Mouse (Mus musculus): ENCODE measurements around the gene Slfn2. TPM values are rescaled to one million over a fixed set of nuclear protein-coding genes. Genes with fewer than 3 reads are reported as not detected.
"Not testable (repeated sequence)": the region's sequence is repeated elsewhere in the genome, so short reads cannot be mapped to it uniquely, and the experiment has no call there.

Gene Slfn2
- polyA plus RNA-seq (2015; fragmentation: Nextera tagmentation; extraction: Ambion mirVana) = 0.28 and 0.61 TPM in 2 replicates

DNA sequence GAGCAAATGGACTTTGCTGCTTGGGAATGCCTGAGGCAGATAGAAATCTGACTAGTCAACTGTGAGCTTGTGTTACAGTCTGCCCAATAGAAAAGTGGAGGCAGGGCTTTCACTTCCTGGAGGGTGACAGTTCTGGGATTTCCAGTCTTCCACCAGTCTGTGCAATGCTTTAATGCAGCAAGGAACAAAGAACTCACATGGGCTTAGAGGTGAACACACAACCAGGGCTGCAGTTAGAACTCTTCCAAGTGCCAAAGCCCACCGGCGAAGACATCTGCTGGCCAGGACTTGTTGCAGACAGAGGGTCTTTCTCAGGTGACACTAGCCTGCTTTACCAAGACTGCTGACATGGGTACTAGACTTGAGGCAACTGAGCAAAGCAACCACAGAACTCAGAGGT lies at the start of gene Slfn2:
Slfn2 (plus strand) TSS at position 167 of the 400 bp plus-strand sequence.
- H3K27me3 ChIP-seq = no peaks in the 10 kb centered on the region
- H3K4me2 ChIP-seq = no peak within 1 kb of the TSS
- no peak within 1 kb of the TSS for H3K4me3 ChIP-seq
- no peak within 1 kb of the TSS for H3K27ac ChIP-seq
- H3K4me1 ChIP-seq = peaks cover 8% of the 10 kb centered on the region; the same call in 1 of the 2 replicates
- H3K9ac ChIP-seq = no peak within 1 kb of the TSS
- no peaks in the 10 kb centered on the region for H3K9me3 ChIP-seq (replicated peaks)
- WGBS = 64% methylated on average over 2 of the region's 2 CpGs
- no peaks in the 10 kb centered on the region for H3K36me3 ChIP-seq (ENCODE audit: poor library complexity, severe bottlenecking)
- no peak for ATAC-seq

DNA sequence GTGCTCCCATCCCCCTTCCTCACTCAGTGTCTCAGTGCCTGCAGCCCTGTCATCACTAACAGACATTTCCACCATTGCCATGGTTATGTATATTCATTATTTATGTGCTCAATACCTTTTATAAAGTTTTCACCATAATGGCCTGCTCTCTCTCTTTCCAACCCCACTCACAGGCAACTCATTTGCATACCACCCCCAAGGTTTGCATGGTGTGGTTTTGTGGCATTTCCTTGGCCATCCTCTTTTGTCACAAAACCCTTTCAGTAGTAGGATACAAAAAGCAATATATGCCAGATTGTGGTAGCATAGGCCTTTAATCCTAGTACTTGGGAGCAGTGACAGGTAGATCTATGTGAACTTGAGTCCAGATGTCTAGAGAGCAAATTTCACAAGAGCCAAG lies 48.8 kb upstream of the Slfn2 start:
- no peak overlapping the region for H3K4me3 ChIP-seq
- no peak overlapping the region for H3K4me2 ChIP-seq
- H3K36me3 ChIP-seq (ENCODE audit: poor library complexity, severe bottlenecking) = no peaks in the 10 kb centered on the region
- H3K27me3 ChIP-seq = no peaks in the 10 kb centered on the region
- no peaks in the 10 kb centered on the region for H3K9me3 ChIP-seq (replicated peaks)
- H3K4me1 ChIP-seq = no peaks in the 10 kb centered on the region
- no peak overlapping the region for H3K9ac ChIP-seq
- ATAC-seq = no peak
- H3K27ac ChIP-seq = no peak overlapping the region

DNA sequence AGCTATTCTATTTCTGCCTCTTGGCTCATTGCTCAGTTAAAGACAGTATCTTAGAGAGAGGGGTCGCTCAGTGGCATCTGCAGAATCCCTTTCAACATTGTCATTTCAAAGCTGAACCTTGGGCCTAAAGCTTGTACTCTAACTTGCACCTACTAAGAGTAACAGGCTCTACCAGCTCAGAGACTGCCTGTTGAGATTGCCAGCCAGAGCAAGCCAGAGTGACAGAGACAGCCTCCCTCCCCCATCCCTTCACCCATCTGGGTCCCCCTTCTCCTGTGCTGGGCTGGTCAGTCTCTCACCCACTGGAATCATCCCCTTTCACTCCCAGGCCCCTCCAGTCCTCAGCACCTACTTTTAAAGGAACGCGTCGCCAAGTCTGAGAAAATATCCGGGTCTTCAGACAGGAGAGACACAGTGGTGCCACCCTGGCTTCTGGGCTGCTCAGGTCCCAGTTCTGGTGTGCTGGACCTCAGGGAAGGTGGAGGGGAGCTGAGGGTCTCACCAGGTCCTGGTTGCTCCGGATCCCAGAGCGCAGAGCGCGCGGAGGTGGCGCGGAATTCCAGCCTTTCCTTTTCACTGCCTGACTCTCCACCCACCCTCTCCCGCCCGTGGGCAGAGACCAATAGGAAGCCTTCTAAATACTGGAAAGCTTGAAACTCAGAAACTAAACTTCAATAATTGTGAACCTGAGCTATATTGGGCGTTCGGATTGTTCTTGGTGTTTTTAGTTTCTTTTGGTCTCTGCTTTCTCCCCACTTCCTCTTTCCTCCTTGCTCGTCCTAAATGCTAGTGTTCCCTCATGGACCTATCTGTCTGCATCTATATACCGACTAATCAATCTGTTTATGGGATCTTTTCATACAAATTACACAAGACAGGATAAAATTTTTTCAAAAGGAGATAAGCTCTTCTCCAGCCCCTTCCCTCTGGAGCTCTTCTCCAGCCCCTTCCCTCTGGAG lies 45.1 kb upstream of the Slfn2 start:
- ATAC-seq; H3K36me3 ChIP-seq (ENCODE audit: poor library complexity, severe bottlenecking); H3K9ac ChIP-seq; H3K4me2 ChIP-seq; H3K4me3 ChIP-seq; H3K4me1 ChIP-seq; H3K27ac ChIP-seq; H3K9me3 ChIP-seq (replicated peaks); H3K27me3 ChIP-seq: not testable (repeated sequence)
- WGBS = 82% methylated on average over 18 of the region's 18 CpGs

DNA sequence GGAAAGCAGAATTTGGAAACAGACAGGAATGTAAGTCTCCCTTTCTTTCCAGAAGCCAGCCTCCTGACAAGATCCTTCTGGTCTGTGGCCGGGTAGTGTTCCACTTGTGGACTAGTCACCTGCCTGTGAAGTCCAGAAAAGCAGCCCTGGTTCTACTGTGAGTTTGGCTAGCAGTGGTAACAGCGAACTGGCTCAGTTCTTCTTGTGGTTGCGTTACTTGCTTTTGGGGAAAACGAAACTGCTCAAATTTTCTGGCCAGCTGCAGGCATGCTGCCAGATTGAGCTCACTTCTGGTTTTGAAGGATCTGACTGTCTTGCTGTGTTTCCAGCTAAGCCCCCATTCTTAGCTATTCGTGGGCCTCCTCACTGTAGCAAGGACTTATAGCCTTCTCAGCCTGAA lies 44.3 kb upstream of the Slfn2 start, which contains the start of gene Slfn8:
Slfn8 (minus strand) TSS at position 190 of the 400 bp plus-strand sequence.
- no peaks in the 10 kb centered on the region for H3K9me3 ChIP-seq (replicated peaks)
- ATAC-seq = no peak
- H3K36me3 ChIP-seq (ENCODE audit: poor library complexity, severe bottlenecking) = no peaks in the 10 kb centered on the region
- no peaks in the 10 kb centered on the region for H3K4me1 ChIP-seq
- no peak within 1 kb of the TSS for H3K9ac ChIP-seq
- H3K27ac ChIP-seq = no peak within 1 kb of the TSS
- no peak within 1 kb of the TSS for H3K4me2 ChIP-seq
- no peaks in the 10 kb centered on the region for H3K27me3 ChIP-seq
- 72% methylated on average over 5 of the region's 5 CpGs for WGBS
- no peak within 1 kb of the TSS for H3K4me3 ChIP-seq

DNA sequence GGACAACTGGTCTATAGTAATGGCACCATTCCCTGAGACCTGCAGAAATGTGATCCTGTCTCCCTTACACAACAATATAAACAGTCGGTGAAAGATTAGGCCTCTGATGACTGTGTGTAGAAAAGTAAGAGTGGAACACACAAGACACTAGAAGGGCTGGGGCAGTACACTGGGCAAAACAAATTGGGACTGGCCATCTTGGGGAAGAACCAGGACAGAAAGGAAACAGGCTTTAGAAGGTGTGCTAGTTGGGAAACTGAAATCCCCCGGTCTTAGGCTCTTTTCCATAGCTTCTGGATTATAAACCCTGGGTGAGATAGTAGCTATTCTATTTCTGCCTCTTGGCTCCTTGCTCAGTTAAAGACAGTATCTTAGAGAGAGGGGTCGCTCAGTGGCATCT lies 26.2 kb upstream of the Slfn2 start:
- ATAC-seq; H3K9me3 ChIP-seq (replicated peaks); H3K36me3 ChIP-seq (ENCODE audit: poor library complexity, severe bottlenecking); H3K4me1 ChIP-seq; H3K27ac ChIP-seq; H3K4me3 ChIP-seq; H3K27me3 ChIP-seq; H3K9ac ChIP-seq; H3K4me2 ChIP-seq: not testable (repeated sequence)
- 79% methylated on average over 3 of the region's 3 CpGs for WGBS

DNA sequence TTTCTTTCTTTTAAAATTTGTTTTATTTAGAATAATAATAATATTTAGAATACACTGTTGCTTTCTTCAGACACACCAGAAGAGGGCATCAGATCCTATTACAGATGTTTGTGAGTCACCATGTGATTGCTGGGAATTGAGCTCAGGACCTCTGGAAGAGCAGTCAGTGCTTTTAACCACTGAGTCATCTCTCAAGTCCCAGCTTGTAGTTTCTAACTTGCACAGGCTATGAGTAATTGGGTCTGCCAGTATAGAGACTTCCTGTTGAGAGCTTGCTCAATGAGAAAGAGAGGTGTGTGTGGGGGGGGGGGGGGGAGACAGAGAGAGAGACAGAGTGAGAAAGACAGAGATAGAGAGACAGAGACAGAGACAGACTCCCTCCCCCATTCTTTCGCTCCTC lies 25.8 kb upstream of the Slfn2 start:
- no peaks in the 10 kb centered on the region for H3K36me3 ChIP-seq (ENCODE audit: poor library complexity, severe bottlenecking)
- 71% methylated on average over 1 of the region's 1 CpGs for WGBS
- peaks cover 7% of the 10 kb centered on the region; the same call in 1 of the 2 replicates for H3K27me3 ChIP-seq
- no peak overlapping the region for H3K27ac ChIP-seq
- no peak overlapping the region for H3K9ac ChIP-seq
- H3K4me1 ChIP-seq = no peaks in the 10 kb centered on the region
- ATAC-seq = no peak
- no peak overlapping the region for H3K4me3 ChIP-seq
- H3K4me2 ChIP-seq = no peak overlapping the region
- H3K9me3 ChIP-seq (replicated peaks) = no peaks in the 10 kb centered on the region

DNA sequence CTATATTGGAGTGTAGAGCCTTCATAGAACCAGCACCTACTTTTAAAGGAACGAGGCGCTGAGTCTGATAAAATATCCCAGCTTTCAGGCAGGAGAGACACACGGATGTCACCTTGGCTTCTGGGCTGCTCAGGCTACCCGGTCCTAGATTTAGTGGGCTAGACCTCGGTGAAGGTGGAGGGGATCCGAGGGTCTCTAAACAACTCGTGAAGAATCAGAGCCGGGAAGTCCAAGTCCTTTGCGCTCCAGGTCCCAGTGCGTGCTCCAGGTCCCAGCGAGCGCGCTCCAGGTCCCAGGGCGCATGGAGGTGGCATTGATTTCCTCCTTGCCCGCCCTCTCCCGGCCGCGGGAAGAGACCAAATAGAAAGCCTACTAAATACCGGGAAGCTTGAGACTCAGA lies 25.1 kb upstream of the Slfn2 start:
- H3K27ac ChIP-seq = no peak overlapping the region
- H3K9me3 ChIP-seq (replicated peaks) = no peaks in the 10 kb centered on the region
- peaks cover 7% of the 10 kb centered on the region; the same call in 1 of the 2 replicates for H3K27me3 ChIP-seq
- H3K4me1 ChIP-seq = no peaks in the 10 kb centered on the region
- no peak for ATAC-seq
- no peak overlapping the region for H3K9ac ChIP-seq
- no peak overlapping the region for H3K4me3 ChIP-seq
- WGBS = 7% methylated on average over 19 of the region's 19 CpGs
- H3K36me3 ChIP-seq (ENCODE audit: poor library complexity, severe bottlenecking) = no peaks in the 10 kb centered on the region
- H3K4me2 ChIP-seq = no peak overlapping the region

DNA sequence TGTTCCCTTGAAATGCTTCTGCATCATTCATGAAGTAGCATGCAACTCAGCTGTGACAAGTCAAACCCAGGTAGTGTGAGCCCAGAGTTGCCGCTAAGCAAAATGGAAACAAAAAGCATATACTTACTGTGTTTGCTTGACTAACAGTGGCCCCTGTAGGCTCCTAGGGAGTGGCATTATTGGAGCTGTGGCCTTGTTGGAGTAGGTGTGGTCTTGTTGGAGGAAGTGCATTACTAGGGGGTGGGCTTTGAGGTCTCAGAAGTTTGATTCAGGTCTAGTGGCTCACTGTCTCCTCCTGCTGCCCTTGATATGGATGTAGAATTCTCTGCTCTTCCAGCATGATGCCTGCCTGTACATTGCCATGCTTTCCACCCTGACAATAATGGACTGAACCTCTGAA lies 24.6 kb upstream of the Slfn2 start:
- Histone ChIP-seq H3K36me3 (ENCODE audit: poor library complexity, severe bottlenecking) (no peaks in the 10 kb centered on the region), H3K27me3 (peaks cover 7% of the 10 kb centered on the region; the same call in 1 of the 2 replicates), H3K4me2 (no peak overlapping the region), H3K4me3 (no peak overlapping the region), H3K9me3 (replicated peaks) (no peaks in the 10 kb centered on the region), H3K4me1 (no peaks in the 10 kb centered on the region), H3K27ac (no peak overlapping the region), H3K9ac (no peak overlapping the region)
- 32% methylated on average over 1 of the region's 1 CpGs for WGBS
- ATAC-seq = no peak

DNA sequence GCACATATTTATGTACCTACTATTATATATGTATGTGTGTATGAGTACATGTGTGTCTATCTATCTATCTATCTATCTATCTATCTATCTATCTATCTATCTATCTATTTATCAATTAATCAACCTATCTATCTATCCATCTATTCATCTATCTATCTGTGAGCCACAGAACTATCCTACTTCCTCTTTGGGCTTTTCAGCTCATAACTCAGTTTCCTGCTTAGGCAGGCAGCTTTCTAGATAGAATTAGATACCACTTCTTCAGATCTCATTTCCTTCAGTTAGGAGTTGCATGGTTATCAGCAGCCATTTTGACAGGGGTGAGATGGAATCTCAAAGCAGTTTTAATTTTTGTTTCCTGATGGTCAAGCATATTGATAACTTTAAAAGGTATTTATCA lies 23.9 kb upstream of the Slfn2 start:
- H3K4me3 ChIP-seq = no peak overlapping the region
- H3K9ac ChIP-seq = no peak overlapping the region
- no peaks in the 10 kb centered on the region for H3K4me1 ChIP-seq
- peaks cover 7% of the 10 kb centered on the region; the same call in 1 of the 2 replicates for H3K27me3 ChIP-seq
- H3K27ac ChIP-seq = no peak overlapping the region
- H3K9me3 ChIP-seq (replicated peaks) = no peaks in the 10 kb centered on the region
- no peaks in the 10 kb centered on the region for H3K36me3 ChIP-seq (ENCODE audit: poor library complexity, severe bottlenecking)
- no peak for ATAC-seq
- no peak overlapping the region for H3K4me2 ChIP-seq

DNA sequence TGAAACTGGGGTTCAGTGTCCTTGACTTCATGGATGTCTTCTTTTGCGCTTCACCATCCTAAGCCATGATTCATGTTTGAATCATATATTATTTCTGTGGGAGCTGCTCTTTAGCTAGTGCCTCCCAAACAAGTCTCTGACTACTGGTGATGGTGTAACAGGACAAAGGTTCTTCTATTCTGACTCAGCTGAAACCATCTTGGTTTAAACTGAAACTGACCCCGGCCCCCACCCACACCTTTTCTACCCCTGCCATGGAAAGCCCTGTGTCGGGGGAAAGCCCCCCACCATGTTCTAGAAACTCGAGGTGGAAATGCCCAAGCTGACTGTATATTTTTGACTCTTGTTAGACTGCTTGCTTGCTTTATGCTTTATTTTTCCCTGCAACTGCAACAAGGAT lies 21.0 kb upstream of the Slfn2 start:
- 88% methylated on average over 4 of the region's 4 CpGs for WGBS
- H3K9me3 ChIP-seq (replicated peaks) = no peaks in the 10 kb centered on the region
- no peak for ATAC-seq

DNA sequence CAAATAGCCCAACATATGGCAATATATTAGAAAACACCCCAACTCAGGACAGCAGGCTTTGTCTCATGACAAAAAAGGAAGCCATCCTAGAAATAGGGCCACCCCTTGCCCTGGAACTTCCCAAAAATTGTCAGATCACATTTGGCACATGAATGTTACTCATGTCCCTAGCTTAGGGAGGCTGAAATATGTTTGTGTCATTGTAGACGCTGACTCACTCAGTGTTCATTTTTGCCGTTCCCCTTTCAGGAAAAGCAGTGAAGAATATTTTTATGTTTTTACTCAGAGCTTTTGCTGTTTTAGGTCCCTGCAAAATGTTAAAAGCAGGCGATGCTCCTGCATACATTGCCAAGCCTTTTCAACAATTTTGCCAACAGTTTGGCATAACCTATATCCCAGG lies 19.3 kb upstream of the Slfn2 start:
- ATAC-seq = no peak
- 87% methylated on average over 3 of the region's 3 CpGs for WGBS
- Histone ChIP-seq H3K27ac (no peak overlapping the region), H3K36me3 (ENCODE audit: poor library complexity, severe bottlenecking) (no peaks in the 10 kb centered on the region), H3K9me3 (replicated peaks) (no peaks in the 10 kb centered on the region), H3K4me2 (no peak overlapping the region), H3K9ac (no peak overlapping the region), H3K4me1 (no peaks in the 10 kb centered on the region), H3K4me3 (no peak overlapping the region), H3K27me3 (no peaks in the 10 kb centered on the region)

More for the DNA sequence above, 21.0 kb upstream of the Slfn2 start:
- no peaks in the 10 kb centered on the region for H3K36me3 ChIP-seq (ENCODE audit: poor library complexity, severe bottlenecking)
- H3K9ac ChIP-seq = no peak overlapping the region
- H3K4me3 ChIP-seq = no peak overlapping the region
- H3K27ac ChIP-seq = no peak overlapping the region
- H3K4me1 ChIP-seq = no peaks in the 10 kb centered on the region
- H3K27me3 ChIP-seq = peaks cover 7% of the 10 kb centered on the region; the same call in 1 of the 2 replicates
- no peak overlapping the region for H3K4me2 ChIP-seq

DNA sequence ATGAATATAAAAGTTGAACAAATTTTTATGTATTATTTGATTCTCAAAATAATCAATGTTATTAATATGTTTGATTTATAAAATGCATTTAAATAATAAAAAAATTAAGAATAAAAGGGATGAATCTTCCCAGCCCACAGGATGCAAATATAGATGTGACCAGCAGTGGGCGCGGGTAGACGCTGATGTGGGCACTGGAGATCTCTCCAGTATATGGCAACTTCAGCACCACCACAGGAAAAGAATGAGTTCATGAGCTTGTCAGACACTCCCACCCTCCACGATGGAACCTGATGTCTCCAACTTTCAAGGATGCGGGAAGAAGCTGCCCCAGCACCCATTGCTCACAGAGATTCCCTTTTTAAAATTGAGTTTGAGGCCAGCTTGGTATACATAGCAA lies 7.0 kb upstream of the Slfn2 start:
- no peaks in the 10 kb centered on the region for H3K9me3 ChIP-seq (replicated peaks)
- no peaks in the 10 kb centered on the region for H3K36me3 ChIP-seq (ENCODE audit: poor library complexity, severe bottlenecking)
- no peak for ATAC-seq
- no peak overlapping the region for H3K4me2 ChIP-seq
- 8% methylated on average over 5 of the region's 5 CpGs for WGBS
- H3K27ac ChIP-seq = no peak overlapping the region
- no peaks in the 10 kb centered on the region for H3K27me3 ChIP-seq
- no peaks in the 10 kb centered on the region for H3K4me1 ChIP-seq
- no peak overlapping the region for H3K4me3 ChIP-seq
- H3K9ac ChIP-seq = no peak overlapping the region
